Mouse (Mus musculus) left cerebral cortex, adult 8-10 months (tissue): ENCODE results near the gene Igflr1. TPM values are rescaled to one million over a fixed set of nuclear protein-coding genes. Genes with fewer than 3 reads are reported as not detected.

ENCODE experiments used
- DNase-seq, 2 experiments: peaks; one replicate each; pipeline ENCODE4 v3.0.0; 2022; ENCODE audit warnings: low spot score in 2 of 2
- total RNA-seq, 4 experiments: library from RNA; stranded (reverse); gene quantifications; 2 replicates each; pipeline ENCODE4 v1.2.4; 2022

Igflr1 gene
- 1 to 10 TPM; 2.5 to 3.8 (median 2.8) TPM for total RNA-seq

- no peak for DNase-seq
These were observed at the start of gene Igflr1 for GRCm38 (mm10) chr7:30564970-30565571. Igflr1 (plus strand) TSS chr7:30565427.

DNA sequence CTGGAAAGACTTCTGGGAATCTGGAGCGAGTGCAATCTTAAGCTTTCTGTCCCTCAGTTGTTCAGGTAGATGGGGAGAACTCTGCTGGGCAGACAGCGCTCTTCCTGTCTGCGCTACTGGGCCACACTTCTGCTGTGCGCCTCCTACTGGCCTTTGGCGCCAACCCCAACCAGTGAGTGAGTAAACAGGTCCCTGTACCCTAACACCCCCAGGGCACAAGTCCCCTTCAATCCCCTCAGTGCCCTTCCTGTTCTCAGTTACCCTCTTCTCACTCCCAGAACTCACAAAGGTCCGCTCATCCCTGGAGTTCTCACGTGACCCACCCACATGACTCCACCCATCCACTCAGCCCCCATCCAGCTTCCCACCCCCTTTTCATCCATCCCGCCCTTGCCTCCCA is 46.9 kb upstream of the Igflr1 start:
- DNase-seq: no peak

DNA sequence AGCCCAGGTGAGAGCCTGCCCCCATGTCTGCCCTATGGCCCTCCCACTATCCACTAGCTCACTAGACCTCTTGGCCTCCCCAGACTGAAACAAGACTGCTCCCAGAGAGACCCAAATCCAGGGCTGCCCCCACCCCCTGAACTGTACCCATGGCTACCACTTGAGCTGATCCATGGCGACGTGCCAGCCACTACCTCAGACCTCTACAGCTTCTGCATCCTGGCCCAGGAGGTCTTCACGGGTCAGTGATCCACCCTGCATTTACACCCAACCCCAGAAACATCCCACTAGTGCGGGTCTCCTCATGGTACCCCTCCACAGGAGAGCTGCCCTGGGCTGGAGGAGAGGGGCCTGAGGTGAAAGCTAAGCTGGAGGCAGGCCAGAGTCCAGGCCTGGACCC is 44.8 kb upstream of the Igflr1 start:
- DNase-seq: no peak

GRCm38 (mm10) chr7:30520856-30521255 is 44.4 kb upstream of the Igflr1 start:
- no peak for DNase-seq

- no peak for DNase-seq
These were observed 42.4 kb upstream of the Igflr1 start for GRCm38 (mm10) chr7:30522871-30523270.

- no peak for DNase-seq
These were observed 40.7 kb upstream of the Igflr1 start for GRCm38 (mm10) chr7:30524487-30524886.

DNA sequence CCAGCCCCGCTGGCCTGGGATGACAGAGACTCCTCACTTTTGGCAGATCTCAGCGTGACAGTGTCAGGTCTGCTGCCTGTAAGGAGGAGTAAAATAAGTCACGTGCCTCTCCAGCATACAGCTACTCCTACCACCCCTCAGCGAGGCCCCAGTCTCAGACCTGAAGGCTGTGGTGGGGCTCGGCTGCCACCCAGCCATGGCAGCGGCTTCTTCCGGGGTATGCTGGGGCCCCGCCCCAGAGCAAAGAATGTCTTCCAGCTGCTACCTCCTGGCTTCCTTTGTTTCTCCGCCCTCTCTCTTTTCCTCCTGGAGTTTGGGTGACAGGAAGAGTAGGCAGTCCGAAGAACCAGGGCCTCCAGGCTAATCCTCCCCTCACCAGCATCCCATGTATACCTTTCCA is 39.3 kb upstream of the Igflr1 start:
- no peak for DNase-seq

GRCm38 (mm10) chr7:30526399-30526798 is 38.8 kb upstream of the Igflr1 start:
- no peak for DNase-seq

GRCm38 (mm10) chr7:30526981-30527380 is 38.2 kb upstream of the Igflr1 start:
- no peak for DNase-seq

DNA sequence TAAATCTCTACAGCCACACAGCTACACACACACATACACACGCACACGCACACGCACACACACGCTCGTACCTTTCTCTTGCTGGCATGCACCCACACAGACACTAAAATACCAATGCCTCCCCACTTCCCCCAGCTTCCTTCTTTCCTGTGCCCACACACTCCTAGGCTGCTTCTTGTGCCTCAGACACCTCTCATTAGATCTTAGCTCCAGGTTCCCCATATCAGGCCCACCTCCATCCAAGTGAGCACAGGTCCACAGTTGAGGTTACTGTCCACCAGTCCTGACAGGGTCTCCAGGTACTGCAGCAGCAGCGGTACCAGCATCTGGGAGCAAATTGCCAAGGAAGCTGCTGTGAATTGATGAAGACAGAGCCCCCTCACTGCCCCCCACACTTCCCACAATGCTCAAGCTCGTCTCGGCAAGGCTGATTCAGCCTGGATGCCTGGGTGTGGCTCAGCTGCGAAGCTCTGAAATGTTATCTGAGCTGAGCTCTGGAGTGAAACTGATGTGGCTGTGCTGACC is 33.9 kb upstream of the Igflr1 start:
- peak; percentile 58 to 85 for DNase-seq

DNA sequence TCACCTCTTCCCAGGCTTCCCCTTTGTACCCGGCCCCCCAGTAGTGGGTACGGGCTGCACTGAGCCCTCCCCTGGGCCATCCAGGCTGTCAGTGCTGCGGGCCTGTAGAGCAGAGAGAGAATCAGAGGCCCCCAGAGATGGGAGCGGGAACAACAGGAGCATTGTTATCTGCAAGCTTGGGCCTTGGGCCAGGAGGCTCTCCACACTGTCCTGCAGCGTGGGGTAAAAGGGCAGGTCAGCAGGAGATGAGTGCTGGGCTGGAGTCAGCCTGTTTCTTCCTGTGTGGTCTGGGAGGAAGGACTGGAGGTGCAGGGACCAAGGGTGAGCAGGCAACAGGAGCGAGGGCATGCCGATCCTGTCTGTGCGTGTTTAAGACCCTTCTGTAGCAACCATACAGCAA is 32.3 kb upstream of the Igflr1 start:
- DNase-seq: no peak

- no peak for DNase-seq
These were observed 31.1 kb upstream of the Igflr1 start for GRCm38 (mm10) chr7:30533941-30534632.

DNA sequence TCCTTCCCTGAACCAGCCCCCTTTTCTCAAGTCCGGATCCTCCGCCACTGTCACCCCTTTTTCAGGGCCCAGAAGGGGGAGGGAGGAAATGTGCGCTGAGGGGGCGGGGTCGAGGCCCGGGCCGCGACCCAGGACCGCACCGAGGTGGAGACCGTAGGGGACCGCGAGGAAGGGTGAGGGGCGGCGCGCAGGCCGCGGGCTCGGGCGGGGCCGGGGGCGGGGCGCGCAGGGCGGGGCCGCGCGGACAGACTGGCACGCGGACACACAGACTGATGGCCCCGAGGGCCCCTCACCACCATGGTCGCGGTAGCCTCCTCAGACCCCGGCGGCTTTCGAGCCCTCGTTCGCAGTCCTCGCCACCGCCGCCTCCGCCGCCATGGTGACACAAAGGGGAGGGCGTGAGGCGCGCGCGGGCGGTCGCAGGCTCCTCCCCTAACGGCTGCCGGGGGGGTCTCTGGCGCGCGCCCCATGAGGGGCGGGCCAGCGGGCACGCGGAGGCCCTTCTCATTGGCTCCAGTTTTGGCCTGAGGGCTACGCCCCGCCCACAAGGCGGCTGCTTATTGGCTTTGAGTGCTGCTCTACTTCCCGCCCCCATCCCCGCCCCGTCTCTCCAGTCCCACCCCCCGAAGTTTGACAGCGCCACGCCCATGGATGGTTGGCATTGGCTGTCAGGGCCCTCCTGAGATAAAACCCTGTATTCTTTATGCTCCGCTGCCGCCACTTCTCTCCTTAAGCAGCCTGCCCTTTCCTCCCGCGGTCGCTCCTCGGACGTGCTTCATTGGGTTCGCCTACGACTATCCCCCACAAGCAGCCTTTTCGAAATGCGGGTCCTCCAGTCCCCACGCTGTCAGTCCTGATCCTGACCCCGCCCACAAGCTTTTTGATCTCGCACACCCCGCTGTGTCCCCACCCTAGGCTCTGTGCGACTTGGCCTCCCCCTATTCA is 30.3 kb upstream of the Igflr1 start, which contains the start of gene Arhgap33:
Gene Arhgap33, minus strand, starts transcription at position 428 of the 945 bp plus-strand sequence.
- peak; percentile 88 to 98 for DNase-seq

- DNase-seq: no peak
These were observed 24.7 kb upstream of the Igflr1 start for GRCm38 (mm10) chr7:30540572-30540971.

GRCm38 (mm10) chr7:30544327-30544726 is 20.9 kb upstream of the Igflr1 start:
- DNase-seq: no peak

DNA sequence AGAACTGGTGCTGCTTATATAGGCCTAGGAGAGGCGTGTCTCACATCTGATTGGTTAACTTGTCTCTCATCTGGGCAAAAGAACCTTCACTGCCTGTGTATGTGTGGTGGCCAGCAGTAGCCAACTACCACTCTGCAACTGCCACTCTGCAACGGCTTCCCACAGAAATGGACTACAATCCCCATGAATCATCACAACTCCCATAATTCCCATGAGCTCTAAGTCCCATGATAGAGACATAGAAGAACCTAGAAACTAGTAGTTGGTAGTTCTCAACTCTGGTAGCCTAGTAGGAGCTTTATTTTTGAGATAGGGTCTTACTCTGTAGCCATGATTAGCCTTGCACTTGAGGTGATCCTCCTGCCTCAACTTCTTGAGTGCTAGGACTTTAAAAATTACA is 15.3 kb upstream of the Igflr1 start:
- no peak for DNase-seq

DNA sequence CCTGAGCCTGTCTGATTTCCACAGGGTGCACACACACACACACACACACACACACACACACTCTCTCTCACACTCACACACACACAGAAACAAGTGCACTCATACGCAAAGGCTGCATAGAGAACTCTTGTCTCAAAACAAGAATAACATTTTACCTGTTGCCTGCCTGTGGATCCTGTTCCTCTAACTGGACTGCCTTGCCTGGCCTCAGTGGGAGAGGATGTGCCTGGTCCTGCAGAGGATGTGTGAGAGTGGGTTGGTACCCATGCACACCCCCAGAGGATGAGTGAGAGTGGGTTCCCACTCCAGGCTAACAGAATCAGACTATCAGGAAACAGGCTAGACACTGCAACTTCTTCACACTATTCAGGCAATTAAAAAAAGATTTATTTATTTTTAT is 14.6 kb upstream of the Igflr1 start:
- no peak for DNase-seq

- no peak for DNase-seq
These were observed 13.7 kb upstream of the Igflr1 start for GRCm38 (mm10) chr7:30551445-30552101.

DNA sequence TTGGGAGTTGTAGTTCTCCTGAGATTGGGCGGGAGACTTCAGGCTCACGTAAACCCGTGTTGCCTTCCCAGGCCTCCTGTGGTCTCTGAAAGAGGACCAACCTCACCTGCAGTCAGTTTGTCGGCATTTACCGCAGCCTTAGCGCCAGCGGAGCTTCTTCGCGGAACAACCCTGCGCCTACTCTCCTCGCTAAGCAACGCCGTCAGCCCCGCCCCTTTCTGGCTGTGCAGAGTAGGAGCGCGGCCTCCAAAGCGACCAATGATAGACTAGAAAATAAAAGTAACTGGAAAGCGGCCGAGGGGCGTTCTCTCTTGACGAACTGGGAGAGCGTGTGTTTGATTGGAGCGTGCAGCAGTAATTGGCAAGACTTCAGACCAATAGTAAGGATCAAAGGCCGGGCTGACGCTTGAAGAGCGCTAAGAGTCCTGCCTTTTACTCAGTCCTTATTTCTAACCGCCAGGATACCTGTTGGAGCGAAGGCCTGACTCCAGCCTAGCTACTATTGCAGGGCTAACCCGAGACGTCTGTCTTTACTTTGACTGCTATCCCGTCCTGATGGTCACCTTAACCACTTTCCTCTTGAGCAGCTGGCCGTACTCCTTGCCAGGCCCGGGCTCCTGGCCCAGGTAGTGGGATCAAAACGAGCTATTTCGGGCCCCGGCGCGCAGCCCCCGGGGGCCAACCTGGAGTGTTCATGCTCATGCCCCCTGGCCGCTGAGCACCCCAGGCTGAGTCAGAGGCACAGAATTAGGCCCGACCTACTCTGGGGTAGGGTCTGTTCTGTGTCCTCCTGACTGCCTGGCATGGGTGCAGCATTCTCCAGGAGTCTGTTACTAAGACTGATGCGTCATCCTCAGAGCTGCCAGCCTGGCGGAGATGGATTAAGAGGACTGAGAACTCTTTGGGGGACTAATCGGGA is 12.9 kb upstream of the Igflr1 start, which contains the start of the genes Hspb6 and Proser3:
Gene Hspb6, plus strand, starts transcription at position 77 of the 919 bp plus-strand sequence.
Gene Proser3, minus strand, starts transcription at position 198 of the 919 bp plus-strand sequence.
- DNase-seq: peak; percentile 84 to 97

- no peak for DNase-seq
These were observed 12.1 kb upstream of the Igflr1 start for GRCm38 (mm10) chr7:30553021-30553589.
